Mouse (Mus musculus) layer of hippocampus, postnatal 10 days (tissue): Measurements from ENCODE around the gene Rapgef1. TPM values are rescaled to one million over a fixed set of nuclear protein-coding genes. Genes with fewer than 3 reads are reported as not detected.

ENCODE experiments used
- DNase-seq, 2 experiments: peaks; one replicate each; pipeline ENCODE4 v3.0.0; 2021; ENCODE audit warnings: low spot score in 2 of 2
- total RNA-seq, 2 experiments: library from RNA; stranded (reverse); gene quantifications; 2 replicates each; pipeline ENCODE4 v1.2.3; 2021

Rapgef1 gene
- total RNA-seq, 2 experiments from 2014 or later = 119 to 123 TPM

DNA sequence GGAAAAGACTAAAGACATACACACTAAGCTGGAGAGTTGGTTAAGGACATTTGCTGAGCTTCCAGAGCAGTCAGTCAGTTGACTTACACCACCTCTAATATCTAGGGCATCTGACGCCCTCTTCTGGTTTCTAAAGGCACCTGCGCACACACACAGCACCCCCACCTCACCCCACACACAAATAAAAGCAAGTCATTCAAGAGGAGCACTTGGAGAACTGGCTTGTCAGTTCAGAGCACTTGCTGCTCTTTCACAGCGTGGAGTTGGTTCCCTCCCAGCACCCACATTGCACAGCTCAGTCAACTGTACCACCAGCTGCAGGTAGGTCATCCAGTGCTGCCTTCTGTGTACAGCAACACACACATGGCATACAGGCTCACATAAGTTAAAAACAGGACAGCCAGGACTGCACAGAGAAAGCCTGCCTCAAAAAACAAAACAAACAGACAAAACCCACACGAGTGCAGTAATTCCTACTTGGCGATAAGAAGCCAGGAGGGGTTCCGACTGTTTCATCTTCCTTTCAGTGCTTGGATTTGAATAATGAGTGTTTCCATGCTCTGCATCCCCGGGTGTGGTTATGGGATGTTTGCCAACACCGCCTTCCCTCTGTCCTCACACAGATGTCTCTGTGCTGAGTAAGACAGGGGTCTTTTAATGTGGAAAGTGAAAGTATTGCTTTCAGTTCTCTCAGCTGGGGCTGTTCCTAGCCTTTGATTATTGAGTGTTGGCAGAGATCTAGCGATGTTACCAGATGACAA, 50.9 kb downstream of the Rapgef1 start:
- DNase-seq = peak; percentile 56 to 61

DNA sequence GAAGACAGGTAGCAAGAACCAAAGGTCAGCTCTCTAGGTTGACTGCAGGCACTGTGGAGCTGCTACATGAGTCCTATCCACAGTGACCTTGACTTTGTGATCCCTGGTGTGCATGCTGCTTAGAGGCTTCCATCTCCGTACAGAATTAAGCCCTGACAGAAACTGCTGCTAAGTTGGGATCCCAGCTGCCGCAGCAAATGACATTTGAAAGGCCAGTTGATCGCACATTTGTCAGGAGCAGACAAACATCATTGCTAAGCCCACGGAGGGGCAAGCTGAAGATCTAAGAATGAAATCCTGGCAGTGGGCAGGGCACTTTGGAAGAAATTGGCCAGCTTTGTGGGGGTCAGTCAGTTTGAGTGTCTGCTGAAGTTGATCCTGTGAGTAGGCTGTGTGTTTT, 51.9 kb downstream of the Rapgef1 start:
- no peak for DNase-seq

DNA sequence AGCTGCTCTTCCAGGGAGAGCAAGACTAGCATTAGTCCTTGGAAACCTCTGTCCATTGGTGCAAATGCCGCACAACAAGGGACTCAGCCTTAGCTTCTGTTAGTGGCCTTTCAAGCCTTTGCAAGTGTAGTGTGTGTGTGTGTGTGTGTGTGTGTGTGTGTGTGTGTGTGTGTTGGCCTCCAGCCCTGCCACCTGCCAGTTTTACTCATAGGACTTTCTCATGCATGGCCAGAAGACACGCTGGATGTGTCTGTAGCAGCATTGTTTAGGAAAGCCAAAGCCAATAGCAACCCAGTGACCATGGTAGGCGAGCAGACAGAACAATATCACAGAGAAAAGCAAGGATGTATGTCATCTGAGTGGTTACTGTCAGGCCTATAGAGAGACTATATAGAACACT, 52.3 kb downstream of the Rapgef1 start:
- no peak for DNase-seq

DNA sequence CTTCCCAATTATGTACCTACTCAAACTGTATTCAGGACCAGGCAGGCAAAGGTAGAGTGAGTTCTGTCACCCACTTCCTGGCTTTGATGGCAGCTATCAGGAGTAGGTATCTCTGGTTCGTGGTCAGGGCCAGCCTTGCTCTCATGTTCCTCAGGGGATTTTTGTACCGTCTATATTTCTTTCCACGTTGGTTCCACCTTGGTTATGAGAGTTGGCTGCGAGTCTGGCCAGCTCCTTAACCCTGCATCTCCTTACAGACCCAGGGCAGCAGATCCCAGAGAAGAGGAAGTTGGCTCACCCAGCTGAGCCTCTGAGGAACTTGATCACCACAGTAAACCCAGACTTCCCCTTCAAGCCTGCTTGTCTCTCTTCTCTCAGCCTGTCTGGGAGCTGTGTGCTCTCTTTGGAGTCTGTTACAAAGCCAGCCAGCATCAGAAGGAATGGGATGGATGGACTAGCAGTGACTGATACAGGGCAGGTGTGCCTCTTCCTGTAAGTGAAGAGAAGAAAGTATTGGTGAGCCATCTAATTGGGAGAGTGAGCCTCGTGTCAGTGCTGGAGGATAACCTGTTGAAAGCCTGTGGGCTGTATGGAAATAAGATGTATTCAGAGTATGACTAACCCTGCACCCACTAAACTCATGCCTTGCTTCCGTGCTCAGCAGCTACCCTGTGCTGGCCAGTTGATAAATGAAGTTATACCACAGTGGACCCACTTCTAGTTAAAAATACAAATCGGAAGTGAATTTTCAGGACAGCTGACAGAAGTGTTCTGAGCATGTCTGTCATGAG, 53.4 kb downstream of the Rapgef1 start:
- no peak for DNase-seq

DNA sequence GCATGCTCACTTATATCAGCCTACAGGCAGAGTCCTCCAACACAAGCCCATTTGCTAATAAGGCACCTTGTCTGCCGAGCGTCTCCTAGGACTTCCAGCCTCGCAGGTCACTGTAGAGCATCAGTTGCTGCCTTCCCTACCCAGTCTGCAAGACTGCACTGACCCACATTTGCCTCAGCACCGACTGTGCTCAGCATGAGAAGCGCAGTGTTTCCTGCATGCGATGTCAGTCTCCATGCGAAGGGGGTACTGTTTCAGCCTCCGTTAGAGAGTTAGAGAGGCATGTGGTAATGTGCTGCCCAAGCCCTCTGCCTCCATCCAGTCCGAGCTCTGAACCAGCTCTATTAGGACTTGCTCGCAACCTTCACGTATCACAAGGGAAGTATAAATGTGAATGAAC, 54.6 kb downstream of the Rapgef1 start:
- DNase-seq = no peak

DNA sequence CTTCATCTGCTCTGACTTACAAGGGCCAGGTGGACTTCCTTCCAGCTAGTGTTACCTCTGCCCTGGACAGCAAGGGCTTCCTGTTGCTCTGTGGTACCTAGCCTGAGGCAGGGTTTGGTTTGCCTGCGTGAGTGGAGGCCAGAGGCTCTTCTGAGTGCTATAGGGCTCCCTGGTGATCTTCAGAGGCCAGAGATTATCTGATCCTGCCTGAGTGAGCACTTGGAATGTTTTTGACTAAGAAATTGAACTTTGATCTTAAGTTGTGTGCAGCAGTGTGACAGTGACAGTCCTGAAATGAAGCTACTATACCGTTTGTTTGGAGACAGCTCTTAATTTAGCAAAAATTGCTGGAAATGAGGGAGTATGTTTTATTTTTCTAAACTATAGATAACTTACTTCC, 55.0 kb downstream of the Rapgef1 start:
- DNase-seq = no peak

DNA sequence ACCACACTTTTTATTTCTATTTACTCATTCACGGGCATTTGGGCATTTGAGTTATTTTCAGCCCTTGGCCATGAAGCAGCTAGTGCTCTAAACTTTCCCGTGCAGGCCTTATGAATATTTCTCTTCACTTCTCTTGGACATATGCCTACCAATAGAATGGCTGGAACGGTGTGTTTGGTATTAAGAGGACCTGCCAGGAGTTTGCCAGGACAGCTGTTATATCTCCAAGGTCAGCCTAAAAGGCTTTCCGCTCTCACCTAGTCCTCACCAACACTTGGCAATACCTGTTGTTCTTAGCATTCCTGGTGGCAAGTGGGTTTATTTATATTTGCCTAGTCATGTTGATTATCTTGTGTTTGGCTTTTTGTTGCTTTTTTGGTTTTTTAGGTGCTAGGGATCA, 56.3 kb downstream of the Rapgef1 start:
- no peak for DNase-seq

DNA sequence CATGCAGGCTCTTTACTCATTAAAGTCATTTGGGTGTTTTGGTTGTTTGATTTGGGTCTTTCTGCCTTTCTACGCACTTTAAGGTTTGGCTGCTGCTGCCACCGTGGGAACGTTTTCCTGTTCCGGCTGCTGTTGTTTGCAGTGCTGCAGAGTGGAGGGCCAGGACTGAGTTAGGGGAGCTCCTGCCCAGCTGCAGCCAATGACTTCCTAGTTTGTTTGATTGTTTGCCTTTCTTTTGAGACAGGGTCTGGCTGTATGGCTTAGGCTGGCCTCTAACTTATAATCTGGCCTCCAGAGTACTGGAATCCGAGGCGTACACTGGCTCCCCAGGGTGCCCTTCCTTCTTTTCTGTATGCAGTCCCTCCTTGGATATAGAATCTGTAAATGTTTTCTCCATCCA, 57.0 kb downstream of the Rapgef1 start:
- no peak for DNase-seq

DNA sequence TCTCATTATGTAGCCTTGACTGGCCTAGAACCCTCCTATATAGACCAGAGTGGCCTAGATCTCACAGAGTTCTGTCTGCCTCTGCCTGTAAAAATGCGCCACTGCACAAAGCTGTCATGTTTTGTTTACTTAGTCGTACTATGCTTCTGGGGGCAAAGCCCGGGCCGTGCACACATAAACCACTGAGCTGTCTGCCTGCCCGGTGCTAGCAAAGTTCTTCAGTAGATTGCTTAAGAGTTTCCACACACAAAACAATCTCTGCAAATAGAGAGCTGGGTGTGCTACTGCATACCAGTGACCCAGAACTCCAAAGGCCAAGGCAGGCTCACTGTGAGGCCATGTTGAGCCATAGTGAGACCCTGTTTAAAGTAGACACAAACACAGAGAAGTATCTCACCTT, 58.3 kb downstream of the Rapgef1 start:
- no peak for DNase-seq

DNA sequence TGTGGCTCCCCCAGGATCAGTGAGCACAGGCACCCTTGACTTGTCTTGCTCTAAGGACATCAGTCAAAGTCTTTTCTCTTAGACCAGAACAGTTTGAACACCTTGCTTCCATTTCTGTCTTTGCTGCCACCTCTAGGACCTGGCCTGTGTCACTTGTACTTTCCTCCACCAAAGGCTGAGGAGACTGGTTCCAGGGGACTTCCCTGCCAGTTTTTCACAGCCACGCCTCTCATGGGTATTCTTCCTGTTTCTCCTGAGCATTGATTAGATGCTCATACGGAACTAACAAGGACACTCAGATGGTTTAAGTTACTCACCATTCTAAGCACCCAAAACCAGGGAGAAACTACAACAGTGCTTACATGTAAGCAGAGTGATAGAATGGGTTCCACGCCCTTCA, 59.0 kb downstream of the Rapgef1 start:
- no peak for DNase-seq

DNA sequence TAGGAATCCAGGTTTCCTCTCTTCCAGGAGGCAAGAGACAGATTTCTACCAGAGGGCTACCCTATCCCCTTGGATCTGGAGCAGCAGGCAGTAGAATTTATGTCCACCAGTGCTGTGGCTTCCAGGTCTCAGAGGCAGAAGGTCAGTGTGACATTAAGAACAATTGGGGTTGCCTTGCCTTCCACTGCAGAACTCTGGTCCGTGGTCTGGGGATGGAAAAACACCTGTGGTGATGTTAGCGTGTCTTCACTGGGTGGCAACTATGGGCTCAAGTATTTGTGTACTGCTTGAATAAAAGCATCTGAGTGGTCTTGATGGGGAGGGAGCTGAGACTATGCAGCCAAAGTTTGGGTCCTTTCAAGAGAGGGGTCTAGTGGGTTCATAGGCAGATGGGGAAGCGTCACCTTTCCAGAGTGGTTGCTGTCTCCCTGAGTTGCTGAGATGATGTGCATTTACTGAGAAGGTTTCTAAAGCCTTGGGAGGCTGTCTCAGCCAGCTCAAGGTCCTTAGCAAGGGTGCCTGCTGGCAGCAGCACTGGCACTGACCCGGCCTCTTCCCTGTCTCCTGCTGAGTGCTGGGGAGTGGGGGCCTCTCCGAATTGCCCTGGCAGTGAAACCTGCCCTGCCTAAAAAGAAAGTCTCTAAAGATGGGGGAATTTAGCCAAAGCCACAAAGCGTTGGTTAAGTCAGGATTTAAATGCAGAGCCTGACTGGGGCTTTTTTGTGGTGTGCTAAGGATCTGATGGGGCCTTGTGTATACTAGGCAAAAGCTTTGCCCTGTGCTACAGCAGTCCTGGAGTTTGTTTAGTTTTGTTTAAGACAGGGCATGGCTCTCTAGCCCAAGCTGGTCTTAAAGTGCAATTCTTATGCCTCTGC, 60.4 kb downstream of the Rapgef1 start:
- DNase-seq = no peak

DNA sequence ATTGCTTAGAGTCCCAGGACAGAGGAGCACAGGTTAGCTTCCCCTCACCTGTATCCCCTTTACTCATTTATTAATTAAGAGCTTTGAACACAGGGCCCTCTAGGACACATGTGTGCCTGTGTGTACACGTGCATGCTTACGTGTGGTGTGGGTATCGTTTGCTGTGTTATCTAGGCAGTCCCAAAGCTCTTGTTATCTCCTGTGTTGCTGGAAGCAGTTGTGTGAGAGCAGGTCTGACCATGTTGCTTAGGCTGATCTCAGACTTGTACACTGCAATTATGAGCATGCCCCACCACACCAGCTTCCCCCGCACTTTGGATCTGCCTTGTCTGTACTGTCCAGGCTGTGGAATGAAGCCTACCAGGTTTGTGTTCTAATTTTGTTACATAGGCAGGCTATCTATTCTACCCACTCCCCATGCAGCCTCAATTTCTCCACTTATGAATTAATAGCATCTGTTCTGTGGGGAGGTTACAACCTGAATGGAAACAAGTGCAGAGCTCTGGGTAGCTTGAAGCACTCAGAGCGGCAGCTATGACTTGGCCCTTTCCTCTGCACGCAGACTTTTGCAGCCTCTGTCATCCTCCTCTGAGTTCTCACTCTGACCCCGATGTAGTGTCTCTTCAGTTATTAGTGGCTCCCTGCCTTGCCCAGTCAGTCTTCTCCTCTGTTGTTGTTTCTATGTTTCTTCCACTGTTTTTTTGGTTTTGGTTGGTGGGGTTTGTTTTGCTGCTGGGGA, 63.9 kb downstream of the Rapgef1 start:
- DNase-seq = no peak

DNA sequence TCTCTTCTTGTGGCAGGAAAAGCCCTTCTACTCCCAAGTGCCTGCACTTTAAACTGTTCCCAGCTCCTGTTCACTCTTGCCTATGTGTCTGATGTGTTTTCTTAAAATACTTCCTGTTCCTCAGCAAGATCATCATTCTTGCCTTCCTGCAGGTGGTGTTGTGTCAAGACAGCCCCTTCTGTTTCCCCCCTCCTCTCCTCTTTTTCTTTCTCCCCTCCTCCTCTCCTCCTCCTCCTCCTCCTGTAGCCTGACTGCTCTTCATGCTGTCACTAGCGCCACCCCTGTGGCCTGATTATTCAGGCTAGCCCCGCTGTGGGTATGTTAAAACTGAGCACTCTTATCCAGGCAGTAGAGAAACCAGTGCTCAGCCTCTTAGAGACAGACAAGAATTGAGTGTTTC, 65.0 kb downstream of the Rapgef1 start:
- DNase-seq = no peak

DNA sequence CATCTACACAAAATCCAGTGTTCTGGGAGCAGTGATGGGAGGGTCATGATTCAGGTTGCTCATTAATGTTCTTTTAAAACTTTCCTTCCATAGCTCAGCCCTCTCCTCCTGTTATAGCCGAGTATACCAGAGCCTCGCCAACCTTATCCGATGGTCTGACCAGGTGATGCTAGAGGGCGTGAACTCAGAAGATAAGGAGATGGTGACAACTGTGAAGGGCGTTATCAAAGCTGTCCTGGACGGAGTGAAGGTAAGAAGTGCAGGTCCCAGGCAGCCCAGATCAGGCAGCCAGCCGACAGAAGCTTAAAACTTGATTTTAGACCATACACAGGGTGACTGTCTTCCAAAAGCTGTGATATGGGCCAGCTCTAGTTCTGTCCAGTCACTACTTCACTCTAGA, 69.5 kb downstream of the Rapgef1 start:
- DNase-seq = no peak

DNA sequence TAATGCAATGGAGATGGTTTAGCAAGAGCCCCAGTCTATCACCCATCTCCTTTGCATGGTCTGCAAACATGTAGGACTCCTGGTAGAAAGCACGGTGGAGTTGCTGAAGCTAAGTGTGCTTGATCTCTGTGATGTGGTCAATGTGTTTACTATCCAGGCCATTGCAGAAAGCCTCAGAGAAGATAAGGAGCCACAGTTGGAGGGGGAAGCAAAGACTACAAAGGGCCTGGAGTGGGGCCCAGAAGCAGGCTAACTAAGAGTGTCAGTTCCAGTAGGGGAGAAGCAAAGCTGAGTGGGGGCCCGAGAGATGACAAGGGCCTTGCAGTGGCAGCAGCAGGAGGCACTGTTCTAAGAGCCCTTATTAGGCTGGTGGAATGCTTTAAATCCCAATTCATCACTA, 70.0 kb downstream of the Rapgef1 start:
- no peak for DNase-seq

DNA sequence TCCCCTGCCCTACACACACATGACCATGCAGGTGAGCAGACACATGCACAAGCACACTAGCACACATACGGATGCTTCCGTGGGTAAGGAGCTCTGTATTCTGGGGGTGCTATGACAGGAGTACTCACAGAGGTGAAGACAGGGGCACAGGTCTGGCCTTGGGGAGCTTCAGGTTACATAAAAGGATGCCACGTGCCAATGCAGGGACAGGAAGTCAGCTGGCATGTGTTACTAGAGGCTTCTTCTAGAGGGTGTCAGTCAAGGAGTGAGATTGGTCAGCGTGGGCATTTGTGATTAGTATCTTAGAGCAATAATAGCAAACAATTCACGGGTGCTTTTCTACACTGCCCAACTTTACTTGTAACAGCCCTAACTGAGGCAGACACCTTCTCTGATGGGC, 71.5 kb downstream of the Rapgef1 start:
- DNase-seq = no peak

DNA sequence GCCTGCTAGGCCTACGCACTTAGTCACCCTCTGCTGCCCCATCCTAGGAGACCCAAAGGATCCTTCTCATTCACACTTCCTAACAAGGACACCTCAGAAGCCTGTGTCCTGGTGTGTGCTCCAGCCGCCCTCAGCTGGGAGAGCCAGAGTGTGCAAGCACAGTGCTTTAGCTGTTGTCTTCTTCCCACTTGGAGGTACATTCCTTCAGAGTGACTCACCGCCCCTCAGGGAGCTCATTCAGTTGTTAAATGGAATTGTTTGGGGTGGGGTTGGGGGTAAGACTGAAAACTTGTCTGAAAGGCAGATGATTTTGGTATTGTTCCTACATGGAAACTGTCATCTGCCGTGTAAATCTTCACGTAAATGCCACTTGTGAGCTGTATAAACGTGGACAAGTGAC, 72.0 kb downstream of the Rapgef1 start:
- DNase-seq = no peak

DNA sequence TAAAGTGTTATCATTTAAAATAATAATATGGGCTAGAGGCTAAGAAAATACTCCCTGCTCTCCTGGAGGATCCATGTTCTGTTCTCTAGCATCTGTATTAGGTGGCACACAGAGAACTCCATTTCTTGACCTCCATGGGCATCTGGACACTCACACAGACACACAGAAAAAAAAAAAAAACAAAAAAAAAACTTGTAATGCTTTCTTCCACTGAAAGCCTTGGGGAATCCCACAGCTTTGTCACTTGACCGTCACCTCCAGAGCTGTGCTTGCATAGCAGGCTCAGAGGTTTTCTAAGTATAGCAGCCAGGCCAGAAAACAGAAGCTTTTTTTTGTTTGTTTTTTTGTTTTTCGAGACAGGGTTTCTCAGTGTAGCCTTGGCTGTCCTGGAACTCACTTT, 72.7 kb downstream of the Rapgef1 start:
- no peak for DNase-seq

DNA sequence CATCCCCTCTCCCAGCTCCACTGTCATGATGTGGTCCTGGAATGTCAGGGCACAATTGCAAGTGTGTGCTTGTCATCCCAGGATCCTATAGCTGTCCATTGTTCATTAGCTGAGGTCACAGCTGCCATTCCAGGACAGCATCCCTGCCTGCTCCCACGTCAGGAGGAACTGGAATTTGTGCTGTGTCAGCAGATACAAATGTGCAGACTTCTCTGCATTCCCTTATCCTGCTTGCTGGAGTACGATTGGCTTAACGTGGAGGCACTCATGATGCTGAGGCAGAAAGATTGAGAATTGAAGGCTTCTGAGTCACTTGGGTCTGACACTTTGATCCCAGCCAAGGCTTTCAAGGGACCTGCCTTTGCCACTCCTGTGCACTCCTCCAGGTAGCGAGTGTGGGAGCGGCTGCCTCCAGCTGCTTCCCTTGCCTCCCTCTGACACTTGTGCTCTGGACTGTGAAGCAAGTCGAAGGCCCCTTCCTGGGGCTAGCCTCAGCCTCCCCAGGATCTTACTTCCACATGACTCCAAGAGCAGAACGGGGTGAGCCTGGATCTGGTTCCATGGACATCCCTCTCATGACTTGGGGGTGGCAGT, 76.8 kb downstream of the Rapgef1 start:
- no peak for DNase-seq

DNA sequence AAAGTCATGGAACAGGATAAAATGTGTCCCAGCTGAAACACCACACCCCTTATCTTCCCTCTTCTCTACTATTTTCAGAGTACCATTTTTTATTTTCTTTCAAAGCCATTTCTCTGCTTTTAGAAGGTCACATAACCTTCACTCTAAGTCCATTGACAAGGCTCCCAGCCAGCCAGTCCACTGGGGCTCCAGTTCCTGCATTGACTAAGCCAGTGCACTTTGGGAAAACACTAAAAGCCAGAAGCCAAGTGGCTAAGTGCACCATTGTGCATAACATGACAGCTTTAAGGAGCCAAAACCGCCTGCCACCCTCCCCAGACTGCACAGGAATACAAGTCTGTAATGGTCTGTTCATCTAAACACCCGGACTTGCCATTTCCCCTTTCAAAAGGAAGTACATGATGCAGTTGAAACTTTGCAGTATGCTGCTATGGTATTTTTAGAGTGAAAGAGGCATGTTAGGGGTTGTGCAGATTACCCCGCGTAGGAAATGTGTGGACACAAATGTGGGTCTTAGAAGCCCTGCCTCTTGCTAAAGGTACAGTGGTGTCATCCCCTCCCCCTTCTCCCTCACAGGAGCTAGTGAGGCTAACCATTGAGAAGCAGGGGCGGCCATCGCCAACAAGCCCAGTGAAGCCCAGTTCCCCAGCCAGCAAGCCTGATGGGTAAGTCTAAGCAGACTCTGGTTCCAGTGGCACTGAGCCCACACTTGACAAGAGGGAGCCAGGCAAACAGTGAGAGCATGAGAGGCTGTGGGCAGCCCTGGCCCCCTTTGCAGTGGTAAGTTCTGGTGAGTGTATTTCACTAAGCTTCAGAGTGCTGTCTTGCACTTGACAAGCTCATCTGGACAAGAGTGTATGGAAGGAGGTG, 79.1 kb downstream of the Rapgef1 start:
- peak; percentile 36 to 63 for DNase-seq
